Mouse (Mus musculus) myocyte (in vitro differentiated cells): ENCODE measurements around the gene Chga. TPM values are rescaled to one million over a fixed set of nuclear protein-coding genes. Genes with fewer than 3 reads are reported as not detected.

Experiments used
- H3K27me3 ChIP-seq: one replicate; pipeline ENCODE4 v1.6.1; 2011; ENCODE audit not compliant: control insufficient read depth, insufficient read depth, insufficient read length
- H3K36me3 ChIP-seq: one replicate; pipeline ENCODE4 v1.6.1; 2011; ENCODE audit not compliant: control insufficient read depth, insufficient read depth
- H3K4me2 ChIP-seq: one replicate; pipeline ENCODE4 v1.6.1; 2011; ENCODE audit warnings: low read depth, control low read depth
- H3K4me3 ChIP-seq: one replicate; pipeline ENCODE4 v1.5.1; 2011; ENCODE audit warnings: mild to moderate bottlenecking, control low read depth, moderate library complexity
- H3K79me2 ChIP-seq: one replicate; pipeline ENCODE4 v1.6.1; 2011; ENCODE audit not compliant: control insufficient read depth, insufficient read depth
- H3ac ChIP-seq: one replicate; pipeline ENCODE4 v1.6.1; 2011; ENCODE audit not compliant: control insufficient read depth, insufficient read length
- CEBPB ChIP-seq: IDR thresholded peaks from 2 replicates; pipeline ENCODE4 v1.6.1; 2011; ENCODE audit warnings: mild to moderate bottlenecking, moderate library complexity; ENCODE audit not compliant: poor library complexity, insufficient read depth, severe bottlenecking
- E2F4 ChIP-seq: IDR thresholded peaks from one replicate; pipeline ENCODE4 v1.6.1; 2011; ENCODE audit warnings: mild to moderate bottlenecking, control low read depth, moderate library complexity; ENCODE audit not compliant: insufficient read depth
- MAX ChIP-seq: IDR thresholded peaks from one replicate; pipeline ENCODE4 v1.6.1; 2011; ENCODE audit warnings: low read depth, mild to moderate bottlenecking, control low read depth
- MYOD1 ChIP-seq, 3 experiments: IDR thresholded peaks; one replicate each; pipeline ENCODE4 v1.6.1; 2011; ENCODE audit warnings: control low read depth in 2 of 3, low read depth in 2 of 3, mild to moderate bottlenecking in 2 of 3, moderate library complexity in 1 of 3; ENCODE audit not compliant: insufficient read length in 2 of 3, control insufficient read depth in 1 of 3
- MYOG ChIP-seq, 3 experiments: IDR thresholded peaks; one replicate each; pipeline ENCODE4 v1.6.1; 2011; ENCODE audit warnings: control low read depth in 2 of 3, low read depth in 2 of 3, mild to moderate bottlenecking in 2 of 3; ENCODE audit not compliant: insufficient read length in 2 of 3, control insufficient read depth in 1 of 3, insufficient read depth in 1 of 3
- POLR2A ChIP-seq: IDR thresholded peaks from one replicate; pipeline ENCODE4 v1.6.1; 2011; ENCODE audit warnings: low read depth, mild to moderate bottlenecking, control low read depth, moderate library complexity; ENCODE audit not compliant: insufficient read length
- POLR2AphosphoS2 ChIP-seq: IDR thresholded peaks from one replicate; pipeline ENCODE4 v1.6.1; 2011; ENCODE audit warnings: low read depth, control low read depth; ENCODE audit not compliant: insufficient read length
- REST ChIP-seq: IDR thresholded peaks from one replicate; pipeline ENCODE4 v1.6.1; 2011; ENCODE audit warnings: mild to moderate bottlenecking, control low read depth, moderate library complexity; ENCODE audit not compliant: insufficient read depth, insufficient read length
- SRF ChIP-seq: IDR thresholded peaks from one replicate; pipeline ENCODE4 v1.6.1; 2011; ENCODE audit warnings: low read depth; ENCODE audit not compliant: control insufficient read depth, insufficient read length
- TCF12 ChIP-seq: IDR thresholded peaks from one replicate; pipeline ENCODE4 v1.6.1; 2011; ENCODE audit warnings: mild to moderate bottlenecking, control low read depth; ENCODE audit not compliant: poor library complexity, insufficient read depth, severe bottlenecking
- TCF3 ChIP-seq: IDR thresholded peaks from one replicate; pipeline ENCODE4 v1.6.1; 2011; ENCODE audit warnings: low read depth, control low read depth; ENCODE audit not compliant: insufficient read length
- USF1 ChIP-seq: IDR thresholded peaks from one replicate; pipeline ENCODE4 v1.6.1; 2011; ENCODE audit warnings: low read depth, mild to moderate bottlenecking, control low read depth, moderate library complexity
- polyA plus RNA-seq: library from polyadenylated mRNA; unstranded; fragments of >200 nt; fragmentation: generic; extraction: Trizol; gene quantifications from one replicate; pipeline ENCODE4 v1.2.1, GENCODE M21; 2012; ENCODE audit warnings: missing spikeins

Chga gene
- polyA plus RNA-seq, 1 experiment = not detected

DNA sequence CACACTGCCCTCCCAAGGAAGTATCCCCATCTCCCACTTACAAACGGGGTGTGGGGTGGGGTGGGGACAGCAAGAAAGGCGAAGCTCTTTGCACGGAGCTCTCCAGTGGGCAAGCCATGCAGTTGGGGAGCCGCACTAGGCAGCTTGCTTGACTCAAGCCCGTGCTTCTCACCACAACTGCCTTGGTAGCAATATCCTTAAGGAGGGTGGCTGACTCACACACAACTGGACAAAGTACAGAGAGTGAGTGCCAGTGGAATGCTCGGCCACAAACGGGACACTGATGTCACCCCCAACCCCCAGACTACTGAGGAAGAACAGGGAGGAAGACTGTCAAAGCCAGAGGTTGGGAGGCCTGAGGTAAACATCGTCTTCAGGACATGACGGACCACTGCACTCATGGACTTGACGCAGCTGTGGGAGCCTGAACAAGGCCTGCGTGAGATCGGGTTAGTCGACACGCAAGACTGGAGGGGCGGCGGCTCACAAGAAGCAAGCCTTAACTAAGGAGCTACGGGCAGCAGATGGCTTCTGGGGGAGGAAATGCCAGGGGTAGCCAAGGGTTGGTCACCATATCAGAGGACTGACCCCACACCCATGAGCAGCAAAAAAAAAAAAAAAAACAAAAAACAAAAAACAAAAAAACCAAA, 36.1 kb downstream of the Chga start:
- Histone ChIP-seq H3K4me2 (no peak overlapping the region), H3ac (no peak overlapping the region), H3K79me2 (no peaks in the 10 kb centered on the region), H3K4me3 (no peak overlapping the region), H3K27me3 (no peaks in the 10 kb centered on the region), H3K36me3 (no peaks in the 10 kb centered on the region)
- TF ChIP-seq MAX = no peak
- no peak for TF ChIP-seq TCF3
- no peak for TF ChIP-seq POLR2AphosphoS2
- no peak for TF ChIP-seq POLR2A
- no peak for TF ChIP-seq TCF12
- TF ChIP-seq REST = no peak
- no peak for TF ChIP-seq SRF
- no peak for TF ChIP-seq CEBPB
- TF ChIP-seq MYOG (IDR thresholded peaks at IDR 0.05; ENCODE audit: control insufficient read depth in 1 of 3, insufficient read depth in 1 of 3, insufficient read length in 2 of 3, low read depth in 2 of 3) = no peak
- TF ChIP-seq USF1 = no peak
- TF ChIP-seq E2F4 = no peak
- TF ChIP-seq MYOD1 (IDR thresholded peaks at IDR 0.05; ENCODE audit: control insufficient read depth in 1 of 3, insufficient read length in 2 of 3, low read depth in 2 of 3) = no peak

DNA sequence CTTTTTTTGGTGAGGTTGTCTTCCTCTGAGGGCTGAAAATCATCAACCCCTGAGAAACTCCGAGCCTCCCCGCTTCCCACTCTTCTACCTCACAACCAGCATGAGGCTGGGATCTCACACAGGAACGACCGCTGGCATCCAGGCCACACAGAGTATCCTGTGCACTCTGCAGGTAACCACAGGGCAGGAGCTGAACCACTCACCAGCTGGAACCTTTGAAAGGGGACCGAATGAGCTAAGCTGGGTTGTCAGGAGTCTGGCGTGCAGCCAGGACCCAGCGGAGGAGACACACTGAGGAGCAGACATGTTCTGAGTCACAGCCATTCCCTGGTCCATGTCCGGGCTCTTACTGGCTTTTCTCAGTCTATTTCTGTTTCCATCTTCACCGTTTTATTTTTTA, 38.9 kb downstream of the Chga start:
- H3ac ChIP-seq = no peak overlapping the region
- TF ChIP-seq CEBPB (no peak), USF1 (no peak), TCF12 (no peak), REST (no peak), SRF (no peak), MAX (no peak), TCF3 (no peak), MYOG (IDR thresholded peaks at IDR 0.05; ENCODE audit: control insufficient read depth in 1 of 3, insufficient read depth in 1 of 3, insufficient read length in 2 of 3, low read depth in 2 of 3) (no peak), POLR2AphosphoS2 (no peak), MYOD1 (IDR thresholded peaks at IDR 0.05; ENCODE audit: control insufficient read depth in 1 of 3, insufficient read length in 2 of 3, low read depth in 2 of 3) (no peak), E2F4 (no peak), POLR2A (no peak)
- no peaks in the 10 kb centered on the region for H3K36me3 ChIP-seq
- H3K79me2 ChIP-seq = no peaks in the 10 kb centered on the region
- no peak overlapping the region for H3K4me3 ChIP-seq
- no peak overlapping the region for H3K4me2 ChIP-seq
- H3K27me3 ChIP-seq = no peaks in the 10 kb centered on the region

DNA sequence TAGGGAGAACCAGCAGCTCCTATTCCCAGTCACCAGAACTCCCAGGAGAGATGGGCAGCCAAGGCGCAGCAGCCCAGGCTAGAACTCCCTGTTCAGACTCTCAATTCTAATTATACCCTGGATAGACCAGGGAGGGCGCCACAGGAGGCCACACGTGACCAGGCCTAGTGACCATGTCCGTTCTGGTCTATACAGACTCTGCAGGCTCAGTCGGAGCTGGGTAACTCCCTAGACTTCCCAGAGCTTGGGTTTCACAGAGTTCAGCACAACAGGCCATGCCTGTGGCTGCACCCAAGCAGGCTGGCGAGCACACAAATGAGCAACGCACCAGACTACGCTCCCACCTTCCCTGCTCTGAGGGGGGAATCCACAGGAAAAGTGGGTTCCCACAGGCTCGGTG, 39.9 kb downstream of the Chga start:
- Histone ChIP-seq H3ac (no peak overlapping the region), H3K79me2 (no peaks in the 10 kb centered on the region), H3K4me2 (no peak overlapping the region), H3K36me3 (no peaks in the 10 kb centered on the region), H3K27me3 (no peaks in the 10 kb centered on the region), H3K4me3 (no peak overlapping the region)
- TF ChIP-seq E2F4 (no peak), SRF (no peak), USF1 (no peak), POLR2A (no peak), TCF3 (no peak), MYOG (IDR thresholded peaks at IDR 0.05; ENCODE audit: control insufficient read depth in 1 of 3, insufficient read depth in 1 of 3, insufficient read length in 2 of 3, low read depth in 2 of 3) (no peak), CEBPB (no peak), POLR2AphosphoS2 (no peak), TCF12 (no peak), REST (no peak), MAX (no peak), MYOD1 (IDR thresholded peaks at IDR 0.05; ENCODE audit: control insufficient read depth in 1 of 3, insufficient read length in 2 of 3, low read depth in 2 of 3) (no peak)

DNA sequence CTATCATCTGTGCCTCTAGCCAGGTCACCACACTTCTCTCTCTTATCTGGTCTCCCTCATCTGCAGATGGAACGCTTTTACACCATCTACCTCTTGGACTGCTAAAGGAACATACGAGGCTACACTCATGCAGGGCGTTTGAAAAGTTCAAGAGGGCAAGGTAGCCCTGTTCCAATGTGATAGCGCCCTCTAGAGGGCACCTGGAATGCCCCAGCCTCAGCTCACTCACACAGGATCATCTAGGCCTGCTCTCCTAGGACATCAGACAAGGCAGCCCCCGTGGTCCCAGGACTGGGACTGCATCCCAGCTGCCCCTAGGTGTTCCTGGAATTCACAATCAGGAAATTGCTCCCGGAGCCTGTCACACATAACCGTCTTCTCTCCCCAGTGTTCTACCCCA, 41.6 kb downstream of the Chga start:
- Histone ChIP-seq H3K79me2 (no peaks in the 10 kb centered on the region), H3ac (no peak overlapping the region), H3K4me2 (no peak overlapping the region), H3K27me3 (no peaks in the 10 kb centered on the region), H3K36me3 (no peaks in the 10 kb centered on the region), H3K4me3 (no peak overlapping the region)
- no peak for TF ChIP-seq TCF12
- no peak for TF ChIP-seq USF1
- TF ChIP-seq CEBPB = no peak
- TF ChIP-seq POLR2AphosphoS2 = no peak
- TF ChIP-seq SRF = no peak
- no peak for TF ChIP-seq TCF3
- no peak for TF ChIP-seq REST
- TF ChIP-seq MAX = no peak
- TF ChIP-seq E2F4 = no peak
- no peak for TF ChIP-seq MYOD1 (IDR thresholded peaks at IDR 0.05; ENCODE audit: control insufficient read depth in 1 of 3, insufficient read length in 2 of 3, low read depth in 2 of 3)
- no peak for TF ChIP-seq MYOG (IDR thresholded peaks at IDR 0.05; ENCODE audit: control insufficient read depth in 1 of 3, insufficient read depth in 1 of 3, insufficient read length in 2 of 3, low read depth in 2 of 3)
- no peak for TF ChIP-seq POLR2A

DNA sequence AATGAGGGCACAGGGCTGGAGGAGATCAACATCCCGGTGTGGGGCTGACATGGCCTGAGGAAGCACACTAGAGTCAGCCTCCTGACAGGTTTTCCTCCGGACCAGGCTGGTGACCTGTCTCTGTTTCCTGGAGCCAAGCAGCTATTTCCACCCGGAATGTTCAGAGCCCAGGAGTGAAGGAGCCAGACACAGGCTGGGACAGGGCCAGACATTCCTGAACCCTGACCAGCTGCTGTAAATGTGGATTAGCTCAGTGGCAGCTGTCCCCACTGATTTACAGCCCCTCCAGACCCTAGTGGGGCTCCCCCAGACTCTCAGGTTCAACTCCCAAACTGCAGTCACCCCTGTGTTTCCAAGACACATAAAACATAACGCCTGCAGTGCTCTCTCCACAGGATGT, 42.7 kb downstream of the Chga start:
- Histone ChIP-seq H3K27me3 (no peaks in the 10 kb centered on the region), H3K79me2 (no peaks in the 10 kb centered on the region), H3K36me3 (no peaks in the 10 kb centered on the region), H3K4me3 (no peak overlapping the region), H3K4me2 (no peak overlapping the region), H3ac (no peak overlapping the region)
- no peak for TF ChIP-seq MAX
- no peak for TF ChIP-seq E2F4
- no peak for TF ChIP-seq REST
- no peak for TF ChIP-seq SRF
- peak; percentile 18 for TF ChIP-seq TCF3
- TF ChIP-seq MYOG (IDR thresholded peaks at IDR 0.05; ENCODE audit: control insufficient read depth in 1 of 3, insufficient read depth in 1 of 3, insufficient read length in 2 of 3, low read depth in 2 of 3) = peak in 1 of 3 experiments; percentile 70
- TF ChIP-seq TCF12 = no peak
- peak in 1 of 3 experiments; percentile 77 for TF ChIP-seq MYOD1 (IDR thresholded peaks at IDR 0.05; ENCODE audit: control insufficient read depth in 1 of 3, insufficient read length in 2 of 3, low read depth in 2 of 3)
